Mouse (Mus musculus): ENCODE measurements around the gene Nipa1. TPM values are rescaled to one million over a fixed set of nuclear protein-coding genes. Genes with fewer than 3 reads are reported as not detected.
A peak's percentile ranks its signal among the peaks of the same experiment; 100 is the strongest.

Nipa1 gene
- total and polyA plus RNA-seq, 3 experiments: 0.38 to 1.0 (median 0.96) TPM

GRCm38 (mm10) chr7:55986526-55987214 is 33.1 kb downstream of the Nipa1 start (continued):
- no peak for TF ChIP-seq USF2 (conservative IDR thresholded peaks at IDR 0.05; ENCODE audit: low read depth, low read length)
- TF ChIP-seq SMC3 (IDR thresholded peaks at IDR 0.05; ENCODE audit: low read depth, low read length): peak; percentile 60
- no peak for TF ChIP-seq MAX (IDR thresholded peaks at IDR 0.05; ENCODE audit: low read length)
- no peak for TF ChIP-seq UBTF (IDR thresholded peaks at IDR 0.05; ENCODE audit: low read depth, low read length)
- TF ChIP-seq ELF1 (IDR thresholded peaks at IDR 0.05; ENCODE audit: low read depth, low read length): no peak
- no peak for TF ChIP-seq ZNF384 (IDR thresholded peaks at IDR 0.05; ENCODE audit: low read depth, low read length)
- TF ChIP-seq EP300 (IDR thresholded peaks at IDR 0.05; ENCODE audit: low read length): peak; percentile 73
- no peak for TF ChIP-seq MYC (IDR thresholded peaks at IDR 0.05; ENCODE audit: low read depth, low read length)
- TF ChIP-seq RCOR1 (conservative IDR thresholded peaks at IDR 0.05; ENCODE audit: low read depth, low read length): no peak
- no peak for TF ChIP-seq ZC3H11A (IDR thresholded peaks at IDR 0.05; ENCODE audit: low read depth, low read length)
- no peak for TF ChIP-seq MAFK (IDR thresholded peaks at IDR 0.05; ENCODE audit: insufficient replicate concordance, low read length)
- no peak for TF ChIP-seq GABPA (IDR thresholded peaks at IDR 0.05; ENCODE audit: insufficient replicate concordance, low read depth, low read length)
- no peak for TF ChIP-seq E2F4 (IDR thresholded peaks at IDR 0.05; ENCODE audit: insufficient replicate concordance, low read depth, low read length)
- TF ChIP-seq CTCF (conservative IDR thresholded peaks at IDR 0.05 in 1 of 2, IDR thresholded peaks at IDR 0.05 in 1 of 2; ENCODE audit: low read depth in 2 of 2, low read length in 2 of 2): peak; percentile 31 to 76; a peak in 3 of 4 replicates

DNA sequence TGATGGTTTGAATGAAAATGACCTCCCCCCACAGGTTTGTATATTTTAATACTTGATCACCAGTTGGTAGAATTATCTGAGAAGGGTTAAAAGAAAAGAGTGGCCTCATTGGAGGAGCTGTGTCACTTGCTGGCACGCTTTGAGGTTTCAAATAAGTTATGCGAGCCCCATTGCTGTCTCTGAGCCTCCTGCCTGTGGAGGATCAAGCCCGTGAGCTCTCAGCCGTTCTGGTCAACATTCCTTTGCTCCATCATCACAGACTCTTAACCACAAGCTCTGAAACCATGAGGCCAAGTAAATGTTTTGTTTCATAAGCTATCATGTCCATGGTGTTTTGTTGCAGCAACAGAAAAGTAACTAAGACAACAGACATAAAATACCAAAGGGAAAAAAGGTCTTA is 35.0 kb downstream of the Nipa1 start:
- Histone ChIP-seq H3K27me3 (replicated peaks) (no peaks in the 10 kb centered on the region), H3K36me3 (replicated peaks in 1 of 2; ENCODE audit: control insufficient read depth in 1 of 2, insufficient read depth in 1 of 2, low read length in 1 of 2) (peaks cover under 1 to 5% of the 10 kb centered on the region in 2 experiments), H3K9ac (ENCODE audit: insufficient read depth, low read depth) (no peak overlapping the region), H3K27ac (ENCODE audit: insufficient read depth, low read depth) (no peak overlapping the region), H3K4me3 (replicated peaks in 1 of 3; ENCODE audit: low read depth in 2 of 3, low read length in 2 of 3, poor library complexity in 1 of 3) (no peak overlapping the region), H3K79me2 (replicated peaks; ENCODE audit: control insufficient read depth, extremely low read depth, insufficient read depth, poor library complexity, severe bottlenecking) (no peaks in the 10 kb centered on the region), H3K4me1 (ENCODE audit: control insufficient read depth in 1 of 2, insufficient read depth in 2 of 2) (peaks cover 9 to 21% of the 10 kb centered on the region in 2 experiments; a peak in 3 of 4 replicates), H3K4me2 (ENCODE audit: insufficient read depth, low read depth, poor library complexity, severe bottlenecking) (no peak overlapping the region), H3K9me3 (replicated peaks; ENCODE audit: low read length) (no peaks in the 10 kb centered on the region)
- dilution Hi-C loops (cut with MboI; ENCODE audit: extremely low pct_ligation_motif_present, extremely low pct_unique_long_range_greater_than_20kb, low sequenced_read_pairs) (no loop called here), in situ Hi-C loops (cut with MboI; ENCODE audit: low pct_ligation_motif_present, low pct_unique_long_range_greater_than_20kb, low sequenced_read_pairs) (loop anchor here (10.0 kb wide), 1 partner anchor 60 kb away; no protein-coding TSS in a partner anchor)
- DNase-seq (ENCODE audit: extremely low read depth): no peak
- TF ChIP-seq ZC3H11A (IDR thresholded peaks at IDR 0.05; ENCODE audit: low read depth, low read length) (no peak), CHD1 (IDR thresholded peaks at IDR 0.05; ENCODE audit: low read depth, low read length) (no peak), MYC (IDR thresholded peaks at IDR 0.05; ENCODE audit: low read depth, low read length) (no peak), NELFE (IDR thresholded peaks at IDR 0.05; ENCODE audit: low read depth, low read length) (no peak), JUND (conservative IDR thresholded peaks at IDR 0.05; ENCODE audit: low read depth, low read length) (no peak), CTCF (conservative IDR thresholded peaks at IDR 0.05 in 1 of 2, IDR thresholded peaks at IDR 0.05 in 1 of 2; ENCODE audit: low read depth in 2 of 2, low read length in 2 of 2) (no peak), TBP (conservative IDR thresholded peaks at IDR 0.05; ENCODE audit: low read depth, low read length) (no peak), ETS1 (conservative IDR thresholded peaks at IDR 0.05; ENCODE audit: low read depth, low read length) (no peak), ZKSCAN1 (IDR thresholded peaks at IDR 0.05; ENCODE audit: borderline replicate concordance, low read depth, low read length) (no peak), MXI1 (IDR thresholded peaks at IDR 0.05; ENCODE audit: low read depth, low read length) (no peak), USF2 (conservative IDR thresholded peaks at IDR 0.05; ENCODE audit: low read depth, low read length) (no peak)
